Mouse (Mus musculus) monocyte, adult 5-6 weeks (primary cell): ENCODE data around the gene Hpca. TPM values are rescaled to one million over a fixed set of nuclear protein-coding genes. Genes with fewer than 3 reads are reported as not detected.

Experiments
- ATAC-seq: fragments of 153-309, 156-312 bp; replicated peaks from 2 replicates; pipeline ENCODE4 v1.8.0; 2017; ENCODE audit warnings: mild to moderate bottlenecking; ENCODE audit not compliant: low TSS enrichment, insufficient number of reproducible peaks, severe bottlenecking, poor library complexity, low FRiP score
- total RNA-seq: library from RNA; stranded (forward); fragments of 200-1000, 200-491, 200-594 nt; gene quantifications from 3 replicates; pipeline ENCODE4 v1.2.3, GENCODE M21; 2017

Hpca gene
- total RNA-seq: not detected in 3 replicates

DNA sequence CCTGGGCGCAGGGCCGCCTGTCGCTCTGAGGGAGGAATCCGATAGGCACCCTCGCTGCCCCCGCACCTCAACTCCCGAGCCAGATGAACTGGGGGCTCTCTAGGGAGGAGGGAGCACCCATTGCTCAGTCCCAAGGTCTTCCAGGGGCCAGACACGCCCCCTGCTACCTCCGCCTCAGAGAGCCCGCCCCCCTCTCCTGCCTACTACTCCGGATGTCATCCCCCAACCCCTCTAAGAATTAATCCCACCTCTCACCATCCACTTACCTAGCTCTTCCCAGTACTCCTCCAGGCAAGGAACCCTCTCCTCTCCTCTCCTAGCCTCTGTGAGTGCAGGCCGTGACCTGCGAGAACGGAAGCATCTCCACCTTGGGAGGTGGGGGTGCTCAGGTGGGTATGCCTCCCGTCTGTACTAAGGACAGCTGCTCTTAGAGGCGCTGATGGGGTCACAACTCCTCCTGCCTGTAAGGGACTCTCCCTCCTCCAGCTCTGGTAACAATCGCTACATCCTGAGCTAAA lies at the start of gene Hpca:
Gene Hpca, minus strand, starts transcription at position 468 of the 518 bp plus-strand sequence.
- no peak for ATAC-seq

DNA sequence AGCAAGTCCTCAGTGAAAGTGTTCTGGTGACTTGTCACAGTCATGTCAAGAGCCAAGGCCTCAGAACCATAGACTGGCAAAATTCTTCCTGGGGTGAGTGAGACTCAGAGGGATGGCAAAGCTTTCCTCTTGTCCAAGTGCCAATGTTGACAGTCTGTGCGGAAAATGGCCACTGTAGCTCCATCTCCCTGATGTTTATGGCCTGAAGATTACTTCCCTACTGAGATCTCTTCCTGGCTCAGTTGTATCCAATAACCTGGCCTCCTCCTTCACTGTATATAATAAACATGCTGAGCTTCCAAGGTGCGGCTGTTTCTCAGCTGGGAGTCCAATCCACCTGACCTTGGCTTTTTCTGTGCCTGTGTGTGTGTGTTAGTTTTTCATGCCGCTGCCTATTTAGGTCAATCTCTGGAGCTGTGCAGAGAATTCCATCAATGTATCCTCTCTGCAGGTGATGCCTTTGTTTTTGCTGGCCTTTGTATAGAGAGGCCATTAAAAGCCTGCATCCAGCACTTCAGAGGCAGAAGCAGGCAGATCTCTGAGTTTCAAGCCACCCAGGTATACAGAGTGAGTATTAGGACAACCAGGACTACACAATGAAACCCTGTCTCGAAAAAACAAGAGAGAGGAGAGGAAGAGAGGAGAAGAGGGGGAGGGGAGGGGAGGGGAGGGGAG lies 39.9 kb upstream of the Hpca start:
- ATAC-seq: no peak

DNA sequence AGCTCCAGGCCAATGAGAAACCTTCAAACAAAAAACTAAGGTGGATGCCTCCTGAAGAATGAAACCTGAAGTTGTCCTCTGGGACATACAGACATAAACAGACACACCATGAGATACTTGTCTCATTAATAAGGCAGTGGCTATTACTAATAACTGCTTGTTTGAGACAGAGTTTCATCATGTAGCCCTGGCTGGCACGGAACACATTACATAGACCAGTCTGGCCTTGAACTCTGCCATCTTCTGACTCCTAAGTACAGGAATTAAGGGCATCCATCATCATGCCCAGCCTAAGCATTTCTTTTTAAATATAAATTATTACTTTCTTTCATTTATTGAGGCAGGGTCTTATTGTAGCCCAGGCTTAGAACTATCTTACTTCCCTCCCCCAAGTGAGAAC lies 39.2 kb upstream of the Hpca start:
- no peak for ATAC-seq

DNA sequence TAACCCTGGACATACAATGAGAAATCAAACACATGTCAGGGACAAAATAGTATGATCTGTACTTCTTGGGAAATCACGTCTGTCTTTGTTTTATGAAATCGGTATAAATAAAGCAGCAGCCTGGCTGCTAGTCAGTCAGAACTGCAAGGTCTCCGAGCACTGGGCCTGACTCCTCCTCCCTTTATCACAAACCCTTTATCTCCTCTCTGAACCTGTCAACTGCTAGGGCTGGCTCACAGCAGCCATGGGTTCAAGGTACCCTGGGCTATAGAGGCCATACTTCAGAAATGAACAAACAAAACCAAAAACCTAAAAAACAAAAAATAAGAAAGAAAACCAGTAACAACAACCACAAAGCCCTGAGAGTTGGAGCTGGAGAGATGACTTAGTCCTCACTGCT lies 36.7 kb upstream of the Hpca start:
- ATAC-seq: no peak

DNA sequence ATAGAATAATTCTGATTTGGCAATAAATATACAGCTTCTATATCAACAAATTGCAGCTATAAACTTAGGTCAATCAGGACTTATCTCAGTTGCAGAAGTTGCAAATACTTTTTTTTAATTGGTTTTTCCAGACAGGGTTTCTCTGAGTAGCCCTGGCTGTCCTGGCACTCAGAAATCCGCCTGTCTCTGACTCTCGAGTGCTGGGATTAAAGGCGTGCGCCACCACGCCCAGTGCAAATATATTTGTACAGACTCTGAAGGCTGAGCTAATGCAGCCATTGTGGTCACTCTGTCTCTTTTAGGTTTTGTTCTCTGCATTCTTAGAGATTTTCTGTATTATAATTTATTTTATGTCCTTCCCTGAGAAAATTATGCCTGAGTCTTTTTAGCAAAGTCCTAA lies 35.7 kb upstream of the Hpca start:
- ATAC-seq: no peak

DNA sequence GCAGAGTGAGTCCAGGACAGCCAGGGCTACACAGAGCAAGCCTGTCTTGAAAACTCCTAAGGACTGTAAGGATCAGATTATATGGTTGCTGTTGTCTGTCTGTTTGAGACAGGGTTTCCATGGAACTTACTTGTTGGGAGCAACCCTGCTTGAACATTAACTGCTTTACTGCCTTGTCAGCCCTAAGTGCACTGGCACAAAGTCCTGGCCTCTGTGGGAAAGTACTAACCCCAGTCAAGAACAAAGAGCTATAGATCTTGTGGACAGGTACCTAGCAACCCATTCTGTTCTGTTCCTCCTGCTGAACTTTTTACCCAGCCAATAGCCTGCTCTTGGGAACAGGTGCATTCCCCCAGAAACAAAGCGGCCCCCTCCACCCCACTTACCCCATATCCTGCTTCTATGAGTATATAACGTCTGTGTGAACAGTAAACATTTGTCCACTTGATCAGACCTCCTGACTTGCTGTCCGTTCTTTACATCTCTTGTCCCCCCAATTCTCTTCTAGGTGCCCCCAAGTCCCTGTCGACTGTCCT lies 29.5 kb upstream of the Hpca start:
- no peak for ATAC-seq

DNA sequence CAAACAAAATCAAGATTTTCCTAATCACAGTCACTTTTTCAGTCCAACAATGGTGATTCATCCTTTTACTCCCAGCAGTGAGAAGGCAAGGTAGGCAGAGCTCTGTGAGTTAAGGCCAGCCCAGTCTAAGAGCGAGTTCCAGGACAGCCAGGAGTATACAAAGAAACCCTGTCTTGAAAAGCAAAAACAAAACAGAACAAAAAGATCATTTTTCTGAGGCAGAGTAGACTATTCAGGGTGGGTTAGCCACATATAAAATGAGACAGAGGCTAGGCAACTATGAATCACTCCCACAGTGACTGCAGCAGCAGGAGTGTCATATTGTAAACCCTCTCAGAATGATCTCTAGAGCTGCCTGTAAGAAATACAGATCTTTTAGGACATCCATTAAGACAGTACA lies 27.5 kb upstream of the Hpca start:
- no peak for ATAC-seq

DNA sequence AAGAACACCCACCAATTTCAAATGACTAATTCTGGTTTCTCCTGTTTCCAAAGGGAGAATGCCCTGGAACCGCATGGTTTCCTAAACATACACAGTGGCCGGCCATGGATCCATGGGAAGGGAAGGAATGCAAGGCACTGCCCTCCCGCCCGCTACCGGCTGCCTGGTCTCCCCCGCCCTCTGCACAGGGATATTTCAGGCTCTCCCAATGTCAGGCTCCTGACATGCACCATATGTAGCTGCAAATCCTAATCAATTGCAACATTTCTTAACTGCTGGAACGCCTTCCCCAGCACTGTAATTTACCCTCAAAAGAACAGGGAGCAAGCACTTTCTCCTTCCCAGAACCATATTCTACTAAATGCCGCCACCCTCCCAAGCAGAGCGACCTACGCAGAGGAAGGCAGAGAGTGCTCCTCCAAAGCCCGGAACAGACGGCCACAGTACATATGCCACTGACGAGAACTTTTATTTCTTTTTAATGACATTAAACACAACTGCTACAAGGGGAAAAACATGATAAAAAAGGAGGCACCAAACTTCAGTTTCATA lies 25.8 kb upstream of the Hpca start:
- ATAC-seq: no peak

DNA sequence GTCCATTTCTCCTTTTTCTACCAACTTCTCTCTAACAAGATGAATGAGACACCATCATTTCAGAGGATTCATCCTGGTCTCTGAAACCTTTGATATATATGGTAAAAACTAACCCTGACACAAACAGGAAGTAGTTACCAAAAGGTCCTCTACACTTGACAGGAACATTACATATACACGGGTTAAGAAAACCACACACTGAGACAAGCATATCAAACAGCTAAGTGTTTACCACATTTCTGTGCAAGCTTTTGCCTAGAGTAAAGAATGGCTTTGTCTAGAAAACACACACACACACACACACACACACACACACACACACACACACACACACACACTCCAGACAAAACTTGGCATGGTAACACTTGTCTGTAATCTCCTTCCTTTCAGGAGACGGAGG lies 24.6 kb upstream of the Hpca start:
- no peak for ATAC-seq

DNA sequence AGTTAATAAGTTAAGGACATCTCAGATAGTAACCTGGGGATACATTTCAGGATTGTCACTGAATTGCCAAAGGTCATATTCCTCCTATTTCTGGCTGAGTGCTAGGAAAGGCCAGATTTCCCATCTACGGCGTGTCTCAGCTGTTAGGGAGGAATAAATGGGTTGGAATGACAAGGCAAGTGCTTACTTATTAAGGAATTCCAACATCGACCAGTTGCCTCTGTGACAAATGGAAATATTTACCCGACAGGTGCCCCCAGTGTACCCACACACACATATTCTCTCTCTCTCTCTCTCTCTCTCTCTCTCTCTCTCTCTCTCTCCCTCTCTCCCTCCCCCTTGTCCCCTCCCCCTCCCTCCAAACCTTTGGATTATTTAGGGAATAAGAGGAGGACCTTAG lies 24.1 kb upstream of the Hpca start:
- ATAC-seq: no peak

DNA sequence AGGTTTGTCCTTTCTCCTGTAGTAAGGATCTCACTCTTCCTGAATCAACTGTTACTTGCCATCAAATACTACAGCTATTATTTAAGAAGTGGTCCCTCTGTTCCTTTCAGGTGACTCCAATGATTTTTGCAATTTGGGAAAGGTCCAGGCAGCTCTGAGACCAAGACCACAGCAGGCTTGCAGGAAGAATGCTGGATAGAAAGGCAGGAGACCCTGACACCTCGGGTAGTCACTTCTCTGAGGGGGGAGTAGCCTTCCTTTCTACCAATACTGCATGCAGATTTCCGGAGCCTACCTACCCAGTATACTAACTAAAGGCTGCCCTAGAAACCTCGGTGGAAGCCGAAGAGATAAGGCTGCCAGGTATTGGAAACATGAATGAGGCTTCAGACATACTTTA lies 23.6 kb upstream of the Hpca start:
- ATAC-seq: no peak

DNA sequence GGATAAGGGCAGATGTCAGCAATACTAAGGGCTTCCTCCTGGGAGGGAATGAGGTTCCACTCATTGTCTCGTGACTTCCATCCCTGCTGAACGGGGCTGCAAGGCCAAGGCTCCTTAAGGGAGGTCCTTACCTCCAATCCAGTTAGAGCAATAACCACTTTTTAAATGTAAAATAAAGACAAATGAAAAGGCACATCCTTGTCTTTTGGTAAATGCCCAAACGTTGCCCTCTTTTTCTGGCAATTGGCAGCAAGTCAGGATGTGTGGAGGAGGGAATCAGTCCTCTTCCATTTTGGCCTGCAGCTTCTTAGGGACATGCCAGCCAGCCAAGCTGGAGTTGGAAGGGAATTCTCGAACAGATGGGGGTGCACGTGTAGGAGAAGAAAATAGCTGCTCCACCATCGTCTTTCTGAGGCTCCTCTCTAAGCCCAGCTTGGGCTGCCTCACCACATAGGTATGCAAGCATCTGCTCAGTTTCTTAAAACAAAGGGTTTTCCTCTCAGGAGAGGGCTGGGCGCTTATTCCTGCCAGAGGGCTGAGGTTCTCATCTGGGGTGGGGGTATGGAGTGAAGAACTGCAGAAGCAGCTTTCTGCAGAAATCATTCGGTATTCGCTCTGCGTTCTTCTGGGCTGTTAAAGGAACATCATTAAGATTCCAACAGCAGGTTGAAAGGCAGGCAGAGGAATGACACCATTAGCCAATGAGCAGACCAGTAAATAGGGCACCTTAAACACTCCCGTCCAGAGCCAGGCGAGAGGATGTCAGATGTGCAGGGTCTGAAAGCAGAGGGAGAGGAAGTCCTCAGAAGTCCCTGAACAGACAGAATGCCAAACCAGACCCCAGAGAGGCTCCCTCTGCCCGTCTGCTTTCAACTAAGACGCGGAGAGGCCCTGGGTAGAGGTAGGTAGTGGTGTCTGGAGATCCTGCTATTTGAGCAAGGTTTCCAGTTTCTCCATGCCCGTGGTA lies 22.8 kb upstream of the Hpca start:
- no peak for ATAC-seq

DNA sequence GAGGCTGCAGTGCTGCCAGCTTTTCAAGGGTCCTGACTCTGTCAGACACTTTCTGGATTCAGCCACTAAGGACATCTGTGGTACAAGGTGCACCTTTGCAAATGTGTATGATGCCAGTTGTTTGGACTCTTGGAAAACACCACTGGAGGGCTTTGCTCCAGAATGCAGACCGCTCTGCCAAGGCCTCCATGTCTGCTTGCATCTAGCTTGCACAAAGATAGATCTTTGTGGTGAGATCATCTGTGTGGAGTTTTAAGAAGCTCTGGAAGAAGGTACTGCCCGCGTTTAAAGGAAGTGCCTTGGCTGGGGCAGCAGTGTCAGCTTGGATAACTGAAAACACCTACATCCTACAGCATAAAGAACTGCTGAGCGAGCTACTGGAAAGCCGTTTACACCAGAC lies 21.7 kb upstream of the Hpca start:
- no peak for ATAC-seq

DNA sequence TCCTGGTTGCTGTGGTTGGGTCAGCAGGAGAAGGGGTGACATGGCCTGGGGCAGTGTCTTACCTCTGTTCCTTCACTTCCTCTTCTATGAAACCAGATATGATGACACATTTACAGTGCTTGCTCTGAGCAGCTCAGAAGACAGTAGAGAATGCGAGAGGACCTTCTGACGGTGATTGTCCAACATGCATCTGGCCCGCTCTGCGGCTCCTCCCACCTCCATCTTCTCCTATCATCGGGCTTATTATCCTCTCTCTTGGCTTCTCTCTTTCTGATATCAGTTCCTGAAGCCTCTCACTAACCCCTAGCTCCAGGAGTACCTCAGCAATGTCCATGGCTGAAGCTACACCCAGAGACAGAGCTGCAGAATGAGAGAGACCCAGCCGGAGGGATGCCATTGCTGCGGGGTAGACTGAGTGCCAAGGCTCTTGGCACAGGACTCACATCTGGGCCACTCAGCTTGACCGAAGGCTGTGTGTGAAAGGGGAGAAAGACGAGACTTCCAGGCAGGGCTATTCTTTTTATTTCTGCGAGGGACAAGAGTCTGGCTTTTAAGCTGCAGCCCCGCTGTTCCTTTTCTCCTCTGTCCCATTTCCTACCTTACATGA lies 20.7 kb upstream of the Hpca start:
- ATAC-seq: no peak

DNA sequence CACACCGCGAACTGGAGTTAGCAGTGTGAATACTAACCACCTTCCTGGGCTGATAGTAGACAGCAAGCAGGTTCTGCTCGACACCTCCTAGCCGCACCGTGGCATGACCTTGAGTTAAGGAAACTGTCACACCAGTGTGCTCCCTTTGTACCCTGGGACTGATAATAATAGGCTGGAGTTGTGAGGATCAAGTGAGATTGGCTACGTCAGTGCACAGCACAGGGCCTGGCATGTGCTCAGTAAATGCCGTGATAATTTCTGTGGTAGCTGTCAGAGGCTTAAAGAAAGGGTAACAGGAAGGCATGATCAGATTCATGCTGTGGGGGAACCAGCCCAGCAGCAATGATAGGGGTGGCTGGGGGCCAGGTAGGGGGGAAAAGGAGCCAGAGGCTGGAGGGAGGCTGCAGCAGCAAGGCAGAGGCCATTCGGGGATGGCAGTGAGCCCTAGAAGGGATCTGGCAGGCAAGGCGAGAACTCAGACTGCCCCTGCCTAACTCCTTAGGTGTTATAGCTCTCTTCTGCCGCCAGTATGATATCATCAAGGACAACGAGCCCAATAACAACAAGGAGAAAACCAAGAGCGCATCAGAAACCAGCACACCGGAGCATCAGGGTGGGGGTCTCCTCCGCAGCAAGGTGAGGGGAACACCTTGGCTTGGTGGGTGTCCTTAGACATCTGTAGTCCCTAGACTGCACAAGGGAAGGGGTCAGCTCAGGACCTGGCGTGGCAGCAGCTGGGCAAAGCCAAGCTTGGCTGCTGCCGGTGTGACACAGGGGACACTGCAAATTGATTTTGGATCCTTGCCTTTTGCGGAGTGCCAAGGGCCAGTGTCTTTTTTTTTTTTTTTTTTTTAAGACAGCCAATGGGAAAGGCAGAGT lies 20.0 kb upstream of the Hpca start:
- ATAC-seq: no peak

DNA sequence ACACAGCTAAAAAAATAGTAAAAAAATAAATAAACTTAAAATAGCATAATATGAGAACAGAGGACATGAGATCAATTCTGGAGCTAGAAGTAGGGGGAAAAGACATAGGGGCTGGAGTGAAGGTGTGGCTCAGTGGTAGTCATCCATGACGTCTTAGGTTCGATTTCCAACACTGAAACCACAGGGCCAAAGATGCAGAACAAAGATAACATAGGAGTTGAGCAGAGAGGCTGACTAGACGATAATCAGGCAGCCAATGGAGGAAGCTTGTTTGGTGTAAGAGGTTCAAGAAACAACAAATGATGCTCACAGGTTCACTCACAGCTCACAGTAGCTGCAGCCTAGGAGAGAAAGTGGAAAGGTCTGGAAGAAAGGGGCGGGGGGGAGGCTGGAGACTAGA lies 19.0 kb upstream of the Hpca start:
- no peak for ATAC-seq

DNA sequence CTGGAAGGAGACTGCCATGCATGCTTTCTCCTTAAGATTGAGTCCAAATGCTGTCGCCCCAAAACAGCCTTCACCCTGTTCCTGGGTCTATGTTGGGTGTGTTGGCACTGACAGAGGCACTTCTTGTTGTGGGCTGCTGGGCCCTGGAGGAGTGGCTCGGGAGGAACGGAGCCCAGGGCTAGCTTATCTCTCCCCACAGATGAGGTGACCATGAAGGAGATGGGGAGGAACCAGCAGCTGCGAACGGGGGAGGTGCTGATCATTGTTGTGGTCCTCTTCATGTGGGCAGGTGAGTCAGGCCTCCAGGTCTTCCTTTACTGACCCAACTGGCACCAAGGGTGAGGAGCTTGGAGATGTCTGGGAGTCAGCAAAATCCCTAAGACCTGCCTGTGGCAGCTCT lies 17.8 kb upstream of the Hpca start:
- ATAC-seq: no peak
